Mouse (Mus musculus) stomach, embryonic 15.5 days (tissue): Measurements from ENCODE around the gene Klhl11. TPM values are rescaled to one million over a fixed set of nuclear protein-coding genes. Genes with fewer than 3 reads are reported as not detected.
A peak's percentile ranks its signal among the peaks of the same experiment; 100 is the strongest.

Source experiments
- ATAC-seq: fragments of 200-750 bp; cut with Nextera tagmentation; 2 replicates; pipeline ENCODE4 v1.8.0; 2017; ENCODE audit warnings: low read depth, moderate number of reproducible peaks, moderate TSS enrichment; ENCODE audit not compliant: insufficient read depth, low FRiP score
- H3K27ac ChIP-seq: fragments of 300-500 bp; sonication (generic); 2 replicates; pipeline ENCODE4 v1.5.1; 2015; ENCODE audit warnings: mild to moderate bottlenecking, inconsistent platforms
- H3K27me3 ChIP-seq: fragments of 300-500 bp; sonication (generic); replicated peaks from 2 replicates; pipeline ENCODE4 v1.6.1; 2015; ENCODE audit warnings: inconsistent platforms
- H3K36me3 ChIP-seq: fragments of 300-500 bp; sonication (generic); 2 replicates; pipeline ENCODE4 v1.6.1; 2015; ENCODE audit warnings: inconsistent platforms
- H3K4me1 ChIP-seq: fragments of 300-500 bp; sonication (generic); 2 replicates; pipeline ENCODE4 v1.6.1; 2015; ENCODE audit warnings: inconsistent platforms
- H3K4me2 ChIP-seq: fragments of 300-500 bp; sonication (generic); 2 replicates; pipeline ENCODE4 v1.6.1; 2015; ENCODE audit warnings: mild to moderate bottlenecking, inconsistent platforms
- H3K4me3 ChIP-seq: fragments of 300-500 bp; sonication (generic); replicated peaks from 2 replicates; pipeline ENCODE4 v1.5.1; 2015; ENCODE audit warnings: inconsistent platforms
- H3K9ac ChIP-seq: fragments of 300-500 bp; sonication (generic); 2 replicates; pipeline ENCODE4 v1.6.1; 2015; ENCODE audit warnings: inconsistent platforms
- H3K9me3 ChIP-seq: fragments of 300-500 bp; sonication (generic); 2 replicates; pipeline ENCODE4 v1.6.1; 2016; ENCODE audit warnings: inconsistent platforms
- WGBS: fragments of 180-500 bp; shearing (Covaris S2); methylation state at CpG from one replicate; pipeline ENCODE4 v1.1.7; 2015; 5-methylcytosine and 5-hydroxymethylcytosine counted together
- polyA plus RNA-seq: library from polyadenylated mRNA; unstranded; fragments of >200 nt; fragmentation: Nextera tagmentation; extraction: Ambion mirVana; gene quantifications from 2 replicates; pipeline ENCODE4 v1.2.1, GENCODE M21; 2015

Gene Klhl11
- polyA plus RNA-seq, 1 experiment from 2014 or later, result 7.4 TPM

- Histone ChIP-seq H3K4me1 (no peaks in the 10 kb centered on the region; the same call in 1 of the 2 replicates), H3K4me2 (no peak overlapping the region), H3K9me3 (no peaks in the 10 kb centered on the region), H3K27ac (no peak overlapping the region), H3K9ac (no peak overlapping the region), H3K27me3 (no peaks in the 10 kb centered on the region), H3K4me3 (no peak overlapping the region), H3K36me3 (peaks cover 15% of the 10 kb centered on the region)
- WGBS, result 82% methylated on average over 1 of the region's 1 CpGs
- ATAC-seq, result no peak
Measured at GRCm38 (mm10) chr11:100465229-100465792, 7.2 kb downstream of the Klhl11 start.

- WGBS, result 94% methylated on average over 10 of the region's 10 CpGs
- H3K9me3 ChIP-seq, result no peaks in the 10 kb centered on the region
- H3K27ac ChIP-seq, result no peak overlapping the region
- no peak overlapping the region for H3K9ac ChIP-seq
- no peak for ATAC-seq
- H3K4me1 ChIP-seq, result no peaks in the 10 kb centered on the region
- peaks cover 15% of the 10 kb centered on the region for H3K36me3 ChIP-seq
- H3K4me2 ChIP-seq, result no peak overlapping the region
- no peak overlapping the region for H3K4me3 ChIP-seq
- H3K27me3 ChIP-seq, result no peaks in the 10 kb centered on the region
Measured at GRCm38 (mm10) chr11:100462699-100463098, 9.8 kb downstream of the Klhl11 start.

- H3K27me3 ChIP-seq, result no peaks in the 10 kb centered on the region
- no peak overlapping the region for H3K4me2 ChIP-seq
- WGBS, result 77% methylated on average over 5 of the region's 5 CpGs
- no peak for ATAC-seq
- H3K27ac ChIP-seq, result no peak overlapping the region
- H3K4me1 ChIP-seq, result no peaks in the 10 kb centered on the region
- no peak overlapping the region for H3K9ac ChIP-seq
- H3K36me3 ChIP-seq, result peaks cover 3% of the 10 kb centered on the region
- H3K4me3 ChIP-seq, result no peak overlapping the region
- no peaks in the 10 kb centered on the region for H3K9me3 ChIP-seq
Measured at GRCm38 (mm10) chr11:100457711-100458110, 14.8 kb downstream of the Klhl11 start.

GRCm38 (mm10) chr11:100457247-100457646 is 15.3 kb downstream of the Klhl11 start:
- WGBS, result 62% methylated on average over 4 of the region's 4 CpGs
- no peak for ATAC-seq
- no peaks in the 10 kb centered on the region for H3K4me1 ChIP-seq

GRCm38 (mm10) chr11:100442625-100443024 is 29.9 kb downstream of the Klhl11 start:
- Histone ChIP-seq H3K36me3 (peaks cover 3% of the 10 kb centered on the region), H3K9ac (no peak overlapping the region), H3K4me1 (peaks cover 12% of the 10 kb centered on the region; the same call in 1 of the 2 replicates), H3K9me3 (no peaks in the 10 kb centered on the region), H3K27ac (no peak overlapping the region), H3K27me3 (no peaks in the 10 kb centered on the region), H3K4me2 (no peak overlapping the region), H3K4me3 (no peak overlapping the region)
- WGBS, result 85% methylated on average over 6 of the region's 6 CpGs
- ATAC-seq, result no peak

More at GRCm38 (mm10) chr11:100457247-100457646, 15.3 kb downstream of the Klhl11 start:
- no peaks in the 10 kb centered on the region for H3K27me3 ChIP-seq
- no peak overlapping the region for H3K27ac ChIP-seq
- peaks cover 1% of the 10 kb centered on the region; the same call in 1 of the 2 replicates for H3K36me3 ChIP-seq
- no peak overlapping the region for H3K4me3 ChIP-seq
- H3K9ac ChIP-seq, result no peak overlapping the region
- H3K4me2 ChIP-seq, result no peak overlapping the region
- no peaks in the 10 kb centered on the region for H3K9me3 ChIP-seq

- peak within 1 kb of the TSS; percentile 65 for H3K9ac ChIP-seq
- H3K9me3 ChIP-seq, result no peaks in the 10 kb centered on the region
- H3K4me3 ChIP-seq, result peak within 1 kb of the TSS; percentile 67
- peak within 1 kb of the TSS; percentile 76 for H3K4me2 ChIP-seq
- peak within 1 kb of the TSS; percentile 37; the same call in 1 of the 2 replicates for H3K27ac ChIP-seq
- no peaks in the 10 kb centered on the region for H3K27me3 ChIP-seq
- ATAC-seq, result no peak
- WGBS, result 83% methylated on average over 8 of the region's 8 CpGs
- peaks cover 9% of the 10 kb centered on the region for H3K36me3 ChIP-seq
- peaks cover 12% of the 10 kb centered on the region; the same call in 1 of the 2 replicates for H3K4me1 ChIP-seq
Measured at GRCm38 (mm10) chr11:100441797-100442196, 30.7 kb downstream of the Klhl11 start, which contains the start of the genes Nt5c3b and Klhl10. Gene Nt5c3b, minus strand, starts transcription at chr11:100441808. Gene Klhl10, plus strand, starts transcription at chr11:100441917.

- Histone ChIP-seq H3K4me2 (peak overlapping the region; percentile 76), H3K4me3 (peak overlapping the region; percentile 67), H3K27ac (peak overlapping the region; percentile 37; the same call in 1 of the 2 replicates), H3K9ac (peak overlapping the region; percentile 65), H3K9me3 (no peaks in the 10 kb centered on the region), H3K36me3 (peaks cover 17% of the 10 kb centered on the region), H3K27me3 (no peaks in the 10 kb centered on the region), H3K4me1 (peaks cover 12% of the 10 kb centered on the region; the same call in 1 of the 2 replicates)
- peak; percentile 96 for ATAC-seq
- WGBS, result 1% methylated on average over 52 of the region's 52 CpGs
Measured at GRCm38 (mm10) chr11:100440691-100441522, 31.6 kb downstream of the Klhl11 start.

GRCm38 (mm10) chr11:100437901-100438300 is 34.6 kb downstream of the Klhl11 start:
- Histone ChIP-seq H3K9ac (no peak overlapping the region), H3K4me2 (no peak overlapping the region), H3K4me3 (no peak overlapping the region), H3K27ac (no peak overlapping the region), H3K4me1 (peaks cover 12% of the 10 kb centered on the region; the same call in 1 of the 2 replicates), H3K27me3 (no peaks in the 10 kb centered on the region), H3K9me3 (no peaks in the 10 kb centered on the region), H3K36me3 (peaks cover 29% of the 10 kb centered on the region)
- no peak for ATAC-seq
- 59% methylated on average over 1 of the region's 1 CpGs for WGBS

GRCm38 (mm10) chr11:100435678-100436246 is 36.8 kb downstream of the Klhl11 start:
- no peak for ATAC-seq
- Histone ChIP-seq H3K27me3 (no peaks in the 10 kb centered on the region), H3K9ac (no peak overlapping the region), H3K4me3 (no peak overlapping the region), H3K4me1 (peaks cover 9% of the 10 kb centered on the region; the same call in 1 of the 2 replicates), H3K36me3 (peaks cover 31% of the 10 kb centered on the region), H3K9me3 (no peaks in the 10 kb centered on the region), H3K27ac (no peak overlapping the region), H3K4me2 (no peak overlapping the region)
- WGBS, result 90% methylated on average over 9 of the region's 9 CpGs

- no peak overlapping the region for H3K27ac ChIP-seq
- H3K4me2 ChIP-seq, result no peak overlapping the region
- no peaks in the 10 kb centered on the region for H3K9me3 ChIP-seq
- WGBS, result 88% methylated on average over 5 of the region's 5 CpGs
- peaks cover 25% of the 10 kb centered on the region for H3K36me3 ChIP-seq
- no peaks in the 10 kb centered on the region for H3K4me1 ChIP-seq
- no peaks in the 10 kb centered on the region for H3K27me3 ChIP-seq
- no peak overlapping the region for H3K9ac ChIP-seq
- ATAC-seq, result no peak
- H3K4me3 ChIP-seq, result no peak overlapping the region
Measured at GRCm38 (mm10) chr11:100432002-100432401, 40.5 kb downstream of the Klhl11 start.

- H3K27ac ChIP-seq, result no peak overlapping the region
- no peaks in the 10 kb centered on the region for H3K9me3 ChIP-seq
- no peak overlapping the region for H3K4me2 ChIP-seq
- H3K9ac ChIP-seq, result no peak overlapping the region
- WGBS, result 84% methylated on average over 7 of the region's 7 CpGs
- no peak overlapping the region for H3K4me3 ChIP-seq
- no peak for ATAC-seq
- no peaks in the 10 kb centered on the region for H3K4me1 ChIP-seq
- H3K27me3 ChIP-seq, result no peaks in the 10 kb centered on the region
- H3K36me3 ChIP-seq, result peaks cover 13% of the 10 kb centered on the region; the same call in 1 of the 2 replicates
Measured at GRCm38 (mm10) chr11:100430052-100430451, 42.5 kb downstream of the Klhl11 start.
